Mouse (Mus musculus) retina, postnatal 7 days (tissue): ENCODE results near the gene Olfr767.
"Not testable (repeated sequence)": the region's sequence is repeated elsewhere in the genome, so short reads cannot be mapped to it uniquely, and the experiment has no call there.

Source experiments
- DNase-seq: peaks from one replicate; pipeline ENCODE4 v3.0.0-alpha.2; 2012; ENCODE audit warnings: low read depth, low spot score

Gene Olfr767

DNA sequence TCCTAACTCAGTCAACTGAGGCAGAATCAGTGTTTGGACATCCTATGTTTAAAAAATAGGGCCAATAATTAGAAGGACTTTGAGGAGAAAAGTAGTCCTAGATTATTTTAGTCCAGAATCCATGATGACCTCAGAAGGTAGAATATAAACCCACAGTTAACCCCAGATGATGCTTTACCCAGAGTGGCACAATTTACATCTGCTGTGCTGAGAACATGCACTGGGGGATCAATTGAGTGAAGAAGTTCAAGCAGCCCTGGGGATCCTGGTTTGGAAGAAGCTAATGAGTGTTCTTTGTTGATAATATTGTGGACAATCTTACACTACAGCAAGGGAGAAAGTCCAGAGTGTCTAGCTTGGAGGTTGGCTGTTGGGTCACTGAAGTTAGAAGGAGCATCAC lies at the start of gene Olfr767:
Gene Olfr767 (minus strand): TSS at position 101 of the 400 bp plus-strand sequence.
- DNase-seq, result not testable (repeated sequence)

GRCm38 (mm10) chr10:129117761-129118160 lies 35.1 kb upstream of the Olfr767 start, which contains the start of gene Olfr769:
Gene Olfr769 (minus strand): TSS chr10:129117861.
- DNase-seq, result no peak

- no peak for DNase-seq
Observed at GRCm38 (mm10) chr10:129115146-129115545, 32.4 kb upstream of the Olfr767 start.

DNA sequence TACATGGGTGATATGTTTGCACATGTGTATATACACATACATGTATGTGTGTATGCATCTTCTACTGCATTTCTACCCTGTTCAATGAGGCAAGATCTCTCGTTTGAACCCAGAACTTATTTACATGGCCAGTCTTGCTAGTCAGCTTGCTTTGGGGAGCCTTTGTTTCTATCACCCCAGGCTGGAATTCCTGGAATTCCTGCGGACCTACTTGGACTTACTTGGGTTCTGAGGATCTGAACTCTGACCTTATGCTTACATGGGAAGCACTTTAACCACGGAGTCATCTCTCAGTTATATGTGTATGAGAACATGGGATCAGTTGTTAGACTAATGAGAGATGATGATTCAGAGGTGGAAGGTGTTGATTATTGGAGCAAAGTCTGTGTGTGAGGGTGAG lies 18.5 kb upstream of the Olfr767 start:
- DNase-seq, result no peak

DNA sequence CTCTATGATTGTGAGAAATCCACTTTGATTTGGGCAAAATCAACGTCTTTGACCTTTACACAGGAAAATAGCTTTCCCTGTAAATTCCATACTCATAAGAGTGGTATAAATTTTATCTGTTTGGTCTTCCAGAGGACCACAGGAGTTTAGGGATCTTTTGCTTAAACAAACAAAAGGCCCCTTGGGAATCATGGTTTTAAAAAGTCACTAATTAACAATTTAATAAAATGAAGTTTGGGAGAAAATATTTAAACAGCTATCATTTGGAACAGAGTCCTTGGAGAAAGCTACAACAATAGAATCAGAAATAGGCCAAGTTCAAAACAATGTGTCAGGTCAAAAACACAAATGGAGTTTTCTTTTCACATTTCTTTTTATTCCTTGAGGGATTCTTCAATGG lies 16.6 kb upstream of the Olfr767 start, which contains the start of gene Olfr768:
Gene Olfr768 (minus strand): TSS at position 101 of the 400 bp plus-strand sequence.
- no peak for DNase-seq

GRCm38 (mm10) chr10:129068877-129069276 lies 13.8 kb downstream of the Olfr767 start, which contains the start of gene Olfr766-ps1:
Gene Olfr766-ps1 (minus strand): TSS chr10:129068977.
- DNase-seq, result no peak

GRCm38 (mm10) chr10:129049898-129050297 lies 32.8 kb downstream of the Olfr767 start, which contains the start of gene Olfr765:
Gene Olfr765 (minus strand): TSS chr10:129049998.
- DNase-seq, result not testable (repeated sequence)

DNA sequence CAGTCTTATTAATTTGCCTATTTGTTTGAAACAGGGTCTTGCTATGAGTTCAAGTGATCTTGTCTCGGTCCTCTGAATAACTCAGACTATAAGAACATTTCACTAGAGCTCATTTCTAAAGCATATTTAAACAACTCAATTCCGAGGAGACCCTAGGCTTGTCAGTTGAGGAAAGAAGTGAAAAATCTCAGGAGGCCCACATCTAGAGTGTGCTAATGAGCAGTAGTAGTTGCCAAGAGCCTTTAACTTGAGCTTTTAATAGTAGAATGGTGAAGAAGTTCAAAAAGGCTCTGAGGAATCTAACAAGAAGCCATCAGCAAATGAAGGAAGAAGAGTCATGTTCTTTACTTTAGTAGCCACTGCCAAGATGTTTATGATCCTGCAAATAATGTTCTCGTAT lies 42.9 kb downstream of the Olfr767 start, which contains the start of gene Olfr764-ps1:
Gene Olfr764-ps1 (minus strand): TSS at position 101 of the 400 bp plus-strand sequence.
- DNase-seq, result no peak

DNA sequence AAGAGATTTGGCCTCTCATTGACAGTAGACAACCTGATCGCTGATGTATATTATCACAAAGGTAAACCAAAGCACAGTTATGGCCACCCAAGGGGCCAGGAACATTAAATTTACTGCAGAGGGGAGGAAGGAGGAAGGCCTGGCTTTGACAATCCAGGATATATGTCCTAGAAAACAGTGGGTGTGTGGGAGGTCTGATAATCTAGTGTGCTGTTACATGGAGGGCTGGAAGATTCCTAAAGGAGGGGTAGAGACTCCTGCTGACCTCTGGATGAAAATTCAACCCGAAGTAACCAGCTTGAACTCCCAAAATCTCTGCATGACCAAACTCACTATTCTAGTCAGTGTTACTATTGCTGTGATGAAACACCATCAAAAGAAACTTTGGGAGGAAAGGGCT lies 54.4 kb downstream of the Olfr767 start:
- DNase-seq, result no peak

GRCm38 (mm10) chr10:129026018-129026662 lies 56.6 kb downstream of the Olfr767 start:
- peak; percentile 46 for DNase-seq
